Mouse (Mus musculus) forebrain, postnatal 0 days (tissue): Measurements from ENCODE around the gene Ppp6r2. TPM values are rescaled to one million over a fixed set of nuclear protein-coding genes. Genes with fewer than 3 reads are reported as not detected.

ENCODE experiments used
- ATAC-seq: fragments of 200-750 bp; cut with Nextera tagmentation; 2 replicates; pipeline ENCODE4 v1.8.0; 2017; ENCODE audit warnings: mild to moderate bottlenecking, moderate library complexity
- DNase-seq: peaks from one replicate; pipeline ENCODE4 v3.0.0-alpha.2; 2015
- H3K27ac ChIP-seq: fragments of 300-500 bp; sonication (generic); 2 replicates; pipeline ENCODE4 v1.5.1; 2014; ENCODE audit warnings: low read depth, mild to moderate bottlenecking, antibody characterized with exemption, low read length, moderate library complexity, mixed read lengths
- H3K27me3 ChIP-seq: fragments of 300-500 bp; sonication (generic); 2 replicates; pipeline ENCODE4 v1.6.1; 2014; ENCODE audit warnings: mild to moderate bottlenecking, low read length, mixed read lengths; ENCODE audit not compliant: insufficient read depth
- H3K36me3 ChIP-seq: fragments of 300-500 bp; sonication (generic); 2 replicates; pipeline ENCODE4 v1.6.1; 2014; ENCODE audit warnings: mild to moderate bottlenecking, moderate library complexity; ENCODE audit not compliant: insufficient read depth
- H3K4me1 ChIP-seq: fragments of 300-500 bp; sonication (generic); 2 replicates; pipeline ENCODE4 v1.6.1; 2014; ENCODE audit warnings: antibody characterized with exemption; ENCODE audit not compliant: insufficient read depth
- H3K4me2 ChIP-seq: fragments of 300-500 bp; sonication (generic); 2 replicates; pipeline ENCODE4 v1.6.1; 2014; ENCODE audit warnings: low read depth, mild to moderate bottlenecking, moderate library complexity
- H3K4me3 ChIP-seq: fragments of 300-500 bp; sonication (generic); 2 replicates; pipeline ENCODE4 v1.5.1; 2014; ENCODE audit warnings: low read depth, low read length, mixed read lengths
- H3K9ac ChIP-seq: fragments of 300-500 bp; sonication (generic); 2 replicates; pipeline ENCODE4 v1.6.1; 2014; ENCODE audit warnings: mild to moderate bottlenecking
- H3K9me3 ChIP-seq: fragments of 300-500 bp; sonication (generic); 2 replicates; pipeline ENCODE4 v1.6.1; 2016; ENCODE audit warnings: low read length
- CTCF ChIP-seq: sonication (generic); IDR thresholded peaks from 2 replicates; pipeline ENCODE4 v1.5.1; 2016; ENCODE audit warnings: antibody characterized with exemption, control low read depth, low read depth
- WGBS: fragments of 180-500 bp; shearing (Covaris S2); extraction: QIAGEN DNeasy Blood & Tissue Kit; methylation state at CpG from one replicate; pipeline ENCODE4 v1.1.7; 2014; 5-methylcytosine and 5-hydroxymethylcytosine counted together
- polyA plus RNA-seq: library from polyadenylated mRNA; unstranded; fragments of >200 nt; fragmentation: Nextera tagmentation; extraction: Ambion mirVana; gene quantifications from 2 replicates; pipeline ENCODE4 v1.2.1, GENCODE M21; 2015
- total RNA-seq: library from RNA; depleted of rRNA; stranded (reverse); fragments of >200 nt; gene quantifications from 2 replicates; pipeline ENCODE4 v1.2.3, GENCODE M21; 2014; rRNA removed

The Ppp6r2 gene
- 252 and 296 TPM in 2 replicates for total RNA-seq
- polyA plus RNA-seq, result 70.0 and 77.2 TPM in 2 replicates

DNA sequence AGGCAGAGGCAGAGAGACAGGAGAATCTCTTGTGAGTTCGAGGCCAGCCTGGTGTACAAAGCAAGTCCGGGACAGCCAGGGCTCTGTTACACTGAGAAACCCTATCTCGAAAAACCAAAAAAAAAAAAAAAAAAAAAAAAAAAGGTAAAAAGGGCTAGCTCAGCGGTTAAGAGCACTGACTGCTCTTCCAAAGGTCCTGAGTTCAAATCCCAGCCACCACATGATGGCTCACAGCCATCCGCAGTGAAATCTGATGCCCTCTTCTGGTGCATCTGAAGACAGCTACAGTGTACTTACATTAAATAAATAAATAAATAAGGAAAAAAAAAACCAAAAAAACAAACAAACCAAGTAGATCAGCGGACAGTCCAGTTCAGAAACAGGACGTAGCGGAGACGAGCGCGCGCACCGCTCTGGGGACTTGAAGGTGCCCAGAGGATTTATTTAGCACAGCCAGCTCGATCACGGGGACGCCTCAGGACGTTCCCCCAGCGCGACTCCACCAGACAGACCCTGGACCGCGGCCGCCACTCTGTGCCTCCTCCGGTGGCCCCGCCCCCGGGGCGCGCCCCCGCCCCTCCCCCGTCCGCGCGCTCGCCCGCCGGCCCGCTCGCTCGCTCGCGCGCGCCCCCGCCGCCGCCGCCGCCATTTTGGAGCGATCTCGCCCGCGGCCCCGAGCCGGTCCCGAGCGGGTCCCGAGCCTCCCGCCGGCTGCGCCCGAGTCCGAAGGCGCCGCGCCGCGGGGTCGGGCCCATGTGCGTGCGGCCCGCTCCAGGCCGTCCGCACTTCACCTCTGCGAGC, at the start of gene Ppp6r2:
TSS of gene Ppp6r2 (plus strand) at position 639 of the 801 bp plus-strand sequence.
- DNase-seq (peak; percentile 88), ATAC-seq (peak; percentile 81)
- peak; percentile 54 for TF ChIP-seq CTCF
- Histone ChIP-seq H3K9ac (peak within 1 kb of the TSS; percentile 83), H3K27ac (peak within 1 kb of the TSS; percentile 84), H3K27me3 (no peaks in the 10 kb centered on the region), H3K4me1 (peaks cover 15% of the 10 kb centered on the region), H3K36me3 (no peaks in the 10 kb centered on the region), H3K4me2 (peak within 1 kb of the TSS; percentile 70), H3K9me3 (no peaks in the 10 kb centered on the region), H3K4me3 (peak within 1 kb of the TSS; percentile 70)
- WGBS, result 5% methylated on average over 57 of the region's 73 CpGs

DNA sequence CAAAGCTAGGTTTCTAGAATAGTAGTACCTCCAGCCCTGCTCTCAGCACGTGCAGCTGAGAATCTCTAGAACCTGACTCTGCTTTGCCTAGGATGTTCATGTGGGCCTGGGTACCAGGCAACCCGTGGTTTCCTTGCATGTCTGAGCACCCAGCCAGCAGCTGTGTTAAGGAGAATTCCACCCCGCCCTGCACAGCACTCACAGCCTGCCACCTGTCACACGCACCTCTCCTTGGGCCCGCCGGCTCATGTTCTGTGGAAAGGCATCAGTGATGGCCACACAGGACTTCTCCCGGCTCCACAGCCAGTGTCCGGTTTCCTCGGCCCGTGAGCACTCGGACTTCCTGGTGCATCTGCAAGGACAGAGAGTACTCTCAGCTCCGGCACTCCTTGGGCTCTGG, 45.9 kb upstream of the Ppp6r2 start:
- WGBS, result 93% methylated on average over 12 of the region's 12 CpGs
- H3K4me1 ChIP-seq, result peaks cover 4% of the 10 kb centered on the region; the same call in 1 of the 2 replicates
- H3K4me3 ChIP-seq, result no peak overlapping the region
- no peak for ATAC-seq
- no peak overlapping the region for H3K4me2 ChIP-seq
- no peaks in the 10 kb centered on the region for H3K27me3 ChIP-seq
- H3K9ac ChIP-seq, result no peak overlapping the region
- no peak for DNase-seq
- no peaks in the 10 kb centered on the region for H3K9me3 ChIP-seq
- TF ChIP-seq CTCF, result no peak
- H3K27ac ChIP-seq, result no peak overlapping the region
- peaks cover 79% of the 10 kb centered on the region for H3K36me3 ChIP-seq

DNA sequence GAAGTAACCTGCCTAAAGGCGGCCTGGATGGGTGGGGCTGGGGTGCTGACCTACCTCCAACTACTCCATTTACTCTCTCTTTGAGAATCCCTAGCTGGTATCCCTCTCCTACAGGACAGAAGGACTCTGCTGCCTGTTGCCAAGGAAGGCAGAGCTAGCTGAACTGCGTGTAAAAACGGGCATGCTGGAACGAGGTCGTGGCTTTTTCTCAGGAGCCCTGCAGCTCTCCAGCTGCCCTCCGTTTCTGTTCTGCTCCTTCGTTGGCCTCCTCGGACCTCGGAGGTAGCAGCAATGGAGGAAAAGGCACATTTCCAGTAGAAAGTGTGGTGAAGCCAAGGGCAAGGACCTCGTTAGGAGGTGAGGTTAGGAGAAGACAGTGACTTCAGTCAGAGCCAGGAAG, 42.4 kb upstream of the Ppp6r2 start:
- no peaks in the 10 kb centered on the region for H3K9me3 ChIP-seq
- peaks cover 11% of the 10 kb centered on the region for H3K4me1 ChIP-seq
- peaks cover 46% of the 10 kb centered on the region for H3K36me3 ChIP-seq
- 52% methylated on average over 10 of the region's 10 CpGs for WGBS
- H3K27me3 ChIP-seq, result no peaks in the 10 kb centered on the region
- DNase-seq, result no peak
- no peak for ATAC-seq
- no peak overlapping the region for H3K4me3 ChIP-seq
- no peak for TF ChIP-seq CTCF
- no peak overlapping the region for H3K4me2 ChIP-seq
- peak overlapping the region; percentile 0; the same call in 1 of the 2 replicates for H3K27ac ChIP-seq
- no peak overlapping the region for H3K9ac ChIP-seq

DNA sequence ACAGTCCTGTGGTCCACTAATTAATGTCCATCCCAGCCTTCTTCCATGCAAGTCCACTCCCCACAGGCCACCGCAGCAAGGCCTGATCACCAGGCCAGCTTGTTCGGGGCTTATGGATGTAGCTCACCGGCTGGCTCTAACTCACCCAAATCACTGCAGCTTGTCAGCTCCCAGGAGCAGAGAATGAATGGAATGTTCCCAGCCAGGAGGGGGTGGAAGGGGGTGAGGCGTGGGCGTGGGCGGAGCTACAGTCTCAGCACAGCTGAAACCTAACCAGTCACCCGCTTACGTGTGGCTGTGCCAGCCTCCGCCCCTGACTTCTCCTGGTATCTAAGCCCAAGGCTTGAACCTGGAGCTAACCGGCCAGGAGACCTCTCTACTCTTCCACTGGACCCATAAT, 41.9 kb upstream of the Ppp6r2 start:
- peak; percentile 84 for ATAC-seq
- Histone ChIP-seq H3K27me3 (no peaks in the 10 kb centered on the region), H3K27ac (peak overlapping the region; percentile 16; the same call in 1 of the 2 replicates), H3K4me2 (no peak overlapping the region), H3K9me3 (no peaks in the 10 kb centered on the region), H3K4me1 (peaks cover 16% of the 10 kb centered on the region), H3K9ac (0 out of 2 replicates have a peak overlapping the region, but pooled peaks have one; percentile 10), H3K36me3 (peaks cover 41% of the 10 kb centered on the region), H3K4me3 (no peak overlapping the region)
- 9% methylated on average over 10 of the region's 10 CpGs for WGBS
- 0 out of 2 replicates have a peak, but pooled peaks have one; percentile 20 for TF ChIP-seq CTCF
- peak; percentile 79 for DNase-seq

DNA sequence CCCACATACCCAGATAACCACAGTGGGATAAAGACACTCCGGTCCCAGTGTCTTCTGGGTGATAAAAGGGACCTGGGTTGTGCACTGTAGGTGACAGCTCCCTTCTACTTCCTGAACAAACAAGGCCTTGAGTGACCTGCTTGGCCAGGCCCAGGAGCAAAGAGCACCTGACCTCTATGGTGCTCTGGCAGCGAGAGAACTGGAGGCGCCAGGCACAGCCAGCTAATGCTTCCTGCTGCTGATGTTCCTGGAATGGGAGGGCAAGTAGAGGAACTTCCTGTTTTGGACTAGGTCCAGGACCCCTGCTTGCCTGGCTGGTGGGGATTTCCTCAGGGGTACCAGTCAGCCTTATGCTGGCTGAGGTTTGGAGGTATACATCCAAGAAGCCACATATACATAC, 41.3 kb upstream of the Ppp6r2 start:
- DNase-seq (no peak), ATAC-seq (no peak)
- H3K4me2 ChIP-seq, result no peak overlapping the region
- no peaks in the 10 kb centered on the region for H3K9me3 ChIP-seq
- H3K4me3 ChIP-seq, result no peak overlapping the region
- 56% methylated on average over 3 of the region's 3 CpGs for WGBS
- 0 out of 2 replicates have a peak overlapping the region, but pooled peaks have one; percentile 10 for H3K9ac ChIP-seq
- TF ChIP-seq CTCF, result no peak
- H3K4me1 ChIP-seq, result peaks cover 17% of the 10 kb centered on the region
- H3K36me3 ChIP-seq, result peaks cover 35% of the 10 kb centered on the region
- H3K27me3 ChIP-seq, result no peaks in the 10 kb centered on the region
- H3K27ac ChIP-seq, result 0 out of 2 replicates have a peak overlapping the region, but pooled peaks have one; percentile 16

DNA sequence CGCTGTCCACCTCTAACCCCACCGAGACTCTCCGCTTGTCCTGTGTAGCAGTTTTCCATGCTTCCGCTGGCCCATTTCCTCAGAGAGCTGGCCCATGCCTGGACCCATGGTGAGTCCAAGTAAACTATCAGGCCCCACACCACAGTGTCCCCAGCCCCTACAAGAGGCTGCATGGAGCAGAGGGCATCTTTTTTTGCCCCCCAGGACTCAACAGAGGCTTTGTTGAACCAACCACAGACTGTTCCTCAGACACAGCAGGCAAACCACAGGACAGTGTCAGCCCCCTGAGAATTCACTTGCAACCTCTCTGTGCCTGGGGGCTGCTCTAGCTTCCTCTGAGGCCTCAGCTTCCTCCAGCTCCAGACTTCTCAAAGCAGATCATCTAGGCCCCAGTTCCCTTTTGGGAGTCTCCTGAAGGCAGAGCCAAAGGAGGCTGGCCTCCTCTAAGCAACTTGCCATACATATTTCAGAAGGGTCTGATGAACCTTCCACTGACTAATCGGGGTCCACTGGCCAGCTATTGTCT, 39.8 kb upstream of the Ppp6r2 start:
- no peak for ATAC-seq
- WGBS, result 90% methylated on average over 5 of the region's 5 CpGs
- no peak overlapping the region for H3K4me3 ChIP-seq
- no peak overlapping the region for H3K4me2 ChIP-seq
- DNase-seq, result no peak
- H3K9me3 ChIP-seq, result no peaks in the 10 kb centered on the region
- no peaks in the 10 kb centered on the region for H3K27me3 ChIP-seq
- no peak overlapping the region for H3K9ac ChIP-seq
- H3K4me1 ChIP-seq, result peaks cover 17% of the 10 kb centered on the region
- H3K27ac ChIP-seq, result no peak overlapping the region
- TF ChIP-seq CTCF, result no peak
- peaks cover 20% of the 10 kb centered on the region for H3K36me3 ChIP-seq
